Mouse (Mus musculus): Measurements from ENCODE around the gene Cryba1. TPM values are rescaled to one million over a fixed set of nuclear protein-coding genes. Genes with fewer than 3 reads are reported as not detected.

The Cryba1 gene
- total RNA-seq, 1 experiment from 2014 or later = not detected

DNA sequence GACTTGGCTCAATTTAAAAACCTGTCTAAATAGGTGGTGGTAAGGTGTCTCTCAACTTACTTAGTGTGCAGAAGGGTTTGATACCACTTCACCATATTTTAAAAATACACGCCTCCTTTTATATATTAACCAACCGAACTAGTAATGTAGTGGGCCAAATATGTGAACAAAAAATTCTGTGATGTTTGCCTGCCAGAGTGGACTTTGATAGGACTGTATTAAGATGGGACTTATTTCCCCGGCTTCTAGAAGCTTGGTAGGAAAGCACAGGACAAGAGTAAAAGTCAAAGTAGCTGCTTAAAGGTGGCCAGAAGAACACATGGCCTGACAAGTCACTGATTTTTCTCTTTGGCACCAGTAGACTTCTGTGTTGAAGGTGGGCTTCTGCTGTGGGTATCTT, 11.3 kb downstream of the Cryba1 start:
- DNase-seq = no peak

DNA sequence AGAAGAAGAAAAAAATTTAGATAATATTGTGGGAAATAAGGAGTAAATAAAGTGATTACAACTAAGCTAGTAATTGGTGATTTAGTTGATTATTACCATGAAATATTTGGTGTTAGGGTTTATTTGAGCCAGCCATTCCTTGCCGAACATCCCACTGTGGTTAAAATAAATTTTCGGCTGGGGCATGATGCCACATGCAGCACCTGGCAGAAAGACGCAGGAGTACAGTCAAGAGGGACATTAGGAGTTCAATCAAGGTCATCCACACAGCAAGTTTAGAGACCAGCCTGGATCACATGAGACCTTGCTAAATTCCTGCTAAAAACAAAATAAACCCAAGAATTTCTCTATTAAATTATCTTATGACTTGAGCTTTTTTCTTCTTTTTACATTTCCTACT, 16.0 kb downstream of the Cryba1 start:
- no peak for DNase-seq

DNA sequence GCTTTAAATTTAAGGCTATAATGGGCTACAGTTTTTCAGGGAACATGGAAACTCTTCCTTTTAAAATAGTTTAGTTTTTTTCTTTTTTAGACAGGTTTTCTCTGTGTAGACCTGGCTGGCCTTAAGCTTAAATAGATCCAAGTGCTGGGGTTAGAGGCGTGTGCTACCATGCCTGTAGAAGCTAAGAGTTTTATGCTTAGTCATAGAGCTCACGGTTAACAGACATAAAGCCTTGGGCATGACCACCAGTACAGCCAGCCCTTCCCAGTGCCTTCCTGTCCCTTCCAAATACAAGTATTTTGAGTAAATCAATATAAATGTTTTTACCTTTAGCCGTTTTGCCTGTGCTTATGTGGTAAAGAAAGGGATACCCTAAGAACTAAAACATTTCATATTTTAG, 19.2 kb downstream of the Cryba1 start:
- DNase-seq = no peak

DNA sequence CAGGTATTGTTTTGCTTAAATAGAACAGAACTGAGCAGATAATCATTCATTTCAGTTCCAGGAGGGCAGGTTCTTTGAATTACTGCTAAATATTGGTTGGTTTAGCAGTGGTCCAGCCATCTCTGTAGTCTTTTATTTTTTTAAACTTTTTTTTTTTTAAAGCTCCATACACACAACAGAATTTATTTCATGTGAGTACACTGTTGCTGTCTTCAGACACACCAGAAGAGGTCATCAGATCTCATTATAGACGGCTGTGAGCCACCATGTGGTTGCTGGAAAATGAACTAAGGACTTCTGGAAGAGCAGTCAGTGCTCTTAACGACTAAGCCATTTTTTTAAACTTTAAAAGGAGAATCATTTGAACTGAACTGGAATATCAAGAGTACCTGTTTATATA, 27.9 kb downstream of the Cryba1 start:
- no peak for DNase-seq

DNA sequence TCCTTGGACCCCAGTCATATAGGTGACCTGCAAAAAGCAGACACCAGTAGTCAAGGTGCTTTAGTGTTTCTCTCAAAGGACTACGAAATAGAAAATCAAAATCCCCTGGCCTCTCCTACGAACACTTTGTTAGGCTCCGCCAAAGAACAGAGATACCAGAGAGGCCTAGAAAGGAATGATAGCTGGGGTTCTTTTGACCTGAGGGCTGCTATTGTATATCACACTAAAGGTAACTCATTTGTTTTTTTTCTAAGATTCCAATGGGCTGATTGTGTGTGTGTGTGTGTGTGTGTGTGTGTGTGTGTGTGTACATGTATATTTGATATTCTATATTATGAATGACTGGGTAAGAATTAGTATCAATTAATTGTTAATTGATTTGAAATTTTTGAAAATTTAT, 32.1 kb downstream of the Cryba1 start:
- DNase-seq = no peak

DNA sequence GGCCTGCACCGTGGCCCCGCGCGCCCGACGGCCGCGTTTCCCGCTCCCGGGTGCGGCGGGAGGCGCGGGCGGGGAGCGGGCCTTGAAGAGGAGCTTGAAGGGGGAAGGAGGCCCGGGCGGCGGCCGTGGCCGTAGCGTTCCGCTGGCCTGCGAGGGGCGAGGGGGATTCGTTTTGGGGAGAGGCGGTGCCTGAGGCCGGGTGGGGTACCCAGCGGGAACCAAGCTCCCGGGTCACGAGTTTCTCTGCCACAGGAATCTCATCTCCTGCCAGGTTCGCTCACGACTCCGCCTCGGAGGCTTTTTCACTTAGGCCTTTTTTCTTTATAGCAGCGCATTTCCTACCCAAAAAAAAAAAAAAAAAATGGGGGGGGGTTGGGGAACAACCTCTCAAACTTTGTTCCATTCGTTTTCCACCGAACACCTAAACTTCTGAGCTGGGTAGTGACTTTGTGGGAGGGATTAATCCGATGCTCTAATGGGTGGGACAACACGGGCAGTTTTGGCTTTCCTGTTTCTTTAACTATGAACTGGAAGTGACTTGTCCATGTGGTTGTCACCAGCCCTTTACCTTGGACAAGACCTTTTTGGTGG, 37.4 kb downstream of the Cryba1 start:
- peak; percentile 49 for DNase-seq

DNA sequence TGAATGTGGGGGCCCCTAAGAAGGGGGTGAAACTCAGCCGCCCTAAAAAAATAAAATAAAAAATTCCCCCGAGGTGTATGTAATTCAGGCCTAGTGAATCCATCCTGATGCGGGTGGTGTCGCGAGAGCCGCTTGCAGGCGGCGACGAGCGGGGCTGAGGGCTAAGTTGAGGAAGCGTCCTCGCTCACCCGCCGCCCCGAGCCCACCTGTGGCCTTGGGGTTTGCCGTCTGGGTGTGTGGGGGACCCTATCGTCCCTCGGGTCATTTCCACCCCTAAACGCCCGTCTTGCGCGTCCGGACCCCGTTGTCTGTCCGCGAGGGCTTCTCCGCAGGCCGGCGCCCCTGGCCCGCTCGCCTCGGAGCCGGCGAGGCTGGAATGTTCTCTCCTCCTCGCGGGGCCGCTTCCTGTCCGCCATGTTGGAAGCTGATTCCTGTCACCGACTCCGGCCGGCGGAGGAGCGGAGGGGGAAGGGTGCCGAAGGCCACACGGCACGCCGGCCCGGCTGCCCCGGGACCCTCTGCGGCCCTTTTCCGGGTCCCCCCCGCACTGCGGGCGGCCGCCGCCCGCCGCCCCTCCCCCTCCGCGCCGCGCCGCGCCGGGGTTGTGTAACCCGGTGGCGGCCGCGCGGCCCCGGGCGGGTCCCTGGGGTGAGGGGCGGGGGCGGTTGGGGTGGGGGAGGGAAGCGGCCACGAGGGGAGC, 38.1 kb downstream of the Cryba1 start:
- DNase-seq = peak; percentile 71

DNA sequence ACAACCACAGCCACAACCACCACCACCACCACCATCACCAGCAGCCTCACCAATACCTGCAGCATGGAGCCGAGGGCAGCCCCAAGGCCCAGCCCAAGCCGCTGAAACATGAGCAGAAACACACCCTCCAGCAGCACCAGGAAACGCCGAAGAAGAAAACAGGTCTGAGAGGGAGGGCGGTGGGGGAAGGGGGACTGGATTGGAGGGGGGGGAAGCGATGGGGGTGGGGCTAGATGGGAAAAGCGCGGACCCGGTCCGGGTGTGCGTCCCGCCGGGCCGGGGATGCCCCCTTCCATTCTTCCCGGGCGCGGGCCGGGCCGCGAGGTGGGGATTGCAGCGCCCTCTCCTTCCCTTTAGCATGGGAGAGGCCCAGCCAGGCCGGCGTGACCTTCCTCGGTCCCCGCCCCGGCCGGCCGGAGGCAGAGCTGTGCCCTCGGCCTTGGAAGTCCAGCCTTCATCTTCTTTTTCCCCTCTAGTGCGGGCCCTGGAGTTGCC, 38.7 kb downstream of the Cryba1 start:
- peak; percentile 60 for DNase-seq

DNA sequence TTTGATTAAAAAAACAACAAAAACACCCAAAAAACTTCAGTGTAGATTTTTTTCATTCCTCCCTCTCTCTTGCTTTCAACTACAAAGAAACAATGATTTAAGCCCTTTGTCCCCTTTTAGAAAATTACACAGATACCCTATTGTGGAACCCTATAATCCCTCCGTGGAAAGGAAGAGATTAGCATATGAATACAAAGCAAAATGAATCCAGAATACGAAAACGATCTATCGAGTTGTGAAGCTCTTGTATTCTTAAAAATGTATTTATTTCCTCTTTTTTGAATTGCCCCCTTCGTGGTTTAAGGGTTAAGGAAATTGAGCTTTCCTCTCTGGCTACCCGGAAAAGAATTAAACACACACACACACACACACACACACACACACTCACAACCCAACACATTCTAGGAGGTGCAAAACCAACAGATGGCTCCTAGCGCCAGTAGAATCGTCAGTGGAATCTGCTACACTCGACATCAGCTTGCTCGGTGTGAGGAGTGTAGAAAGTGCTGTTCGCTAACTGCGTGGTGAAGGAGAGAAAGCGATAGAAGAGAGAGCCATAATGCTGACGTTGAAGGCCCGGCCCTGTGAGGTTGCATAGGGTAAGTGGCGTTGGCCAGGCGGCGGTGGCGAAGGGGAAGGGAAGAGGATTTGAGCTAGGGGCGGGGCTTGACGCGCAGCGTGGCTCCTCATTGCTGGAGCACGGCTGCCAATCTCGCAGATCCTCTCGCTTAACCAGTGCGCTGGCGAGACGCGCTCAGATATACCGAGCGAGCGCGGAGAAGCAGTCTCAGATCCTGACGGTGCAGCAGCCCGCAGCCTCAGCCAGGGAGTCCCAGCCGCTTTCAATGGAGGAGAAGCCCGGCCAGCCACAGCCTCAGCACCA, 39.5 kb downstream of the Cryba1 start, which contains the start of gene Nufip2:
Gene Nufip2 (plus strand): TSS at position 773 of the 883 bp plus-strand sequence.
- peak; percentile 99 for DNase-seq

DNA sequence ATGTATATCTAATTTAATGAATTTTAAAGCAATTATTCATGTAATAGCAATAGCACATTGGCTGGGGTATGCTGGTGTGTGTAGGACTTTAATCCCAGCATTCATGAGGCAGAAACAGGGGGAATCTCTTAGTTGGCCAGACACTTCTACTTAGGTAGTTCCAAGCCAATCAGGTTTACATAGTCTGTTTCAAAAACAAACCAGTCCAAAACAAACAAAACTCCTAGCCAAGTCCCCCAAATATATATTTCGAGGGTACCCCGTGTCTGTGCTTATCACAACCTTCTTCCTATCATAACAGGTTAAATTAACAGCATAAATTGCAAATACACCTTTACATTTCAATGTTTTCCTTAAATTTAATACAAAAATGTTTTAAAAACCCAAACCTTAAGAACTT, 40.2 kb downstream of the Cryba1 start:
- no peak for DNase-seq

DNA sequence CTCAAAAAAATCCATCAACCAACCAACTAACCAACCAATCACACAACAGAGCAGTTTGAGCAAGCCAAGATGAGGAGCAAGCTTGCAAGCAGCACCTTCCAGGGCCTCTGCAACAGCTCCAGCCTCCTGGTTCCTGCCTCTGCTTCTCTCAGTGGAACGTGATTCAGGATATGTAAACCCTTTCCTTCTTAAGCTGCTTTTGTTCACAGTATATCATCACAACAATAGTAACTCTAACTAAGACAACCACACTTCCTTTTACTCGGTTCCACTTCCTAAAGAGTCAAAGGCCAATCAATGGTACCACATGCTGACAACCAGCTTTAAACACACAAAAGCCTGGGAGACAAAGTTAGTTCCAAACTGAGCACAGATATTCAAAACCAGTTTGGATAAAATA, 45.1 kb downstream of the Cryba1 start:
- DNase-seq = no peak

DNA sequence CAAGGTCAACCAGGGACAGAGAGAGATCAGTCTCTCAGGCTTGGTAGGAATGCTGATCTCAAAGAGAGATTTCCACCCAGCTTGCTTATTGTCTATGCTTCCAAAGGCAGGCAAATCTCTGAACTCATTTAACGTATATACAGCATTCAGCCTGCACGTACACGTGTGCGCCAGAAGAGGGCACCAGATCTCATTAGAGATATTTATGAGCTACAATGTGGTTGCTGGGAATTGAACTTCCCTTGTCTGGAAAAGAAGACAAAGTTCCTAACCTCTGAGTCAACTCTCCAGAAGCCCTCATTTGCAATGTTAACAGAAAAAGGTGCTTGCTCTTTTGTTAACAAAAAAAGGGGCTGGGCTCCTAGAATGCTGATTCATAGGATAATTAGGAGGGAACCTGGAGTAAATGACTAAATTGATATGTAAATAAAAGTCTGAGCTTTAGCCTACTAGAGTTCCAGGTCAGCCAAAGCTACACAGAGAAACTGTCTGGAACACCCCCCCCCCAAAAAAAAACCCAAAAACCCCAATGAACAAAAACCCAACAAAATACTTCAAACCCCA, 51.6 kb downstream of the Cryba1 start:
- DNase-seq = no peak

DNA sequence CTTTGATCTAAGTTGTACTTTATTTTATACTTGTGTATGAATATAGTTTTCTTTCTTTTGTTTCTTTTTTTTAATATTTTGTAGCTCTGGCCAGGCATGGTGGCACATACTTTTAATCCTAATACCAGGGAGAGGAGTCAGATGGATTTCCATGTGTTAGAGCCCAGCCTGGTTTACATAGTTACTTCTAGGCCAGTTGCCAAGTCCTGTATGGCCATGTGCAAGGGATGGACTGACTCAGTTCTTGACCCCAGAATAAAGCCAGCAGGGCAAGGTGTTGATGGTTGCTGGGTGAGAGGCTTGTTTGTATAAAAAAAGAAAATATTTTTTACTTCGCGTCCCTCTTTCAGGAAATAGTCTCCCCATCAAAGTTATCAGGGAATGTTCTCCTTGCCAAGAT, 52.3 kb downstream of the Cryba1 start:
- DNase-seq = no peak

Other genes with a start within 250 kb of the Cryba1 start
- 7.7 and 8.7 TPM in 2 replicates for gene Ankrd13b, start 235.6 kb downstream of the Cryba1 start, total RNA-seq (2021)
- gene Git1, start 231.7 kb downstream of the Cryba1 start, total RNA-seq (2021) = 53.8 and 55.9 TPM in 2 replicates
- gene Abhd15, start 210.2 kb downstream of the Cryba1 start, total RNA-seq (2021) = 15.1 and 19.4 TPM in 2 replicates
- gene Trp53i13, start 209.3 kb downstream of the Cryba1 start, total RNA-seq (2021) = 7.5 and 10.2 TPM in 2 replicates
- gene Gm10392, start 206.1 kb downstream of the Cryba1 start, total RNA-seq (2021) = not detected in 2 replicates
- 51.4 and 60.2 TPM in 2 replicates for gene Taok1, start 117.5 kb downstream of the Cryba1 start, total RNA-seq (2021)
- 92.9 and 94.1 TPM in 2 replicates for gene Nufip2, start 39.1 kb downstream of the Cryba1 start, total RNA-seq (2021)
- 60.7 and 84.2 TPM in 2 replicates for gene Myo18a, start 38.0 kb upstream of the Cryba1 start, total RNA-seq (2021)
- gene Gm10277, start 62.5 kb upstream of the Cryba1 start, total RNA-seq (2021) = not detected in 2 replicates
- gene Pipox, start 168.8 kb upstream of the Cryba1 start, total RNA-seq (2021) = 3.8 and 4.6 TPM in 2 replicates
- gene Sez6, start 205.5 kb upstream of the Cryba1 start, total RNA-seq (2021) = 2.0 and 2.7 TPM in 2 replicates